Mouse (Mus musculus): ENCODE data around the gene Zmynd10.
A peak's percentile ranks its signal among the peaks of the same experiment; 100 is the strongest.

Zmynd10 gene

GRCm38 (mm10) chr9:107540420-107540819 is 6.7 kb upstream of the Zmynd10 start:
- DNase-seq (ENCODE audit: low spot score in 2 of 2), result no peak

GRCm38 (mm10) chr9:107541005-107541404 is 6.1 kb upstream of the Zmynd10 start:
- no peak for DNase-seq (ENCODE audit: low spot score in 2 of 2)

GRCm38 (mm10) chr9:107541474-107542351 is 5.4 kb upstream of the Zmynd10 start, which contains the start of the genes Cyb561d2 and Nprl2:
Cyb561d2 (minus strand) TSS chr9:107542193.
Nprl2 (plus strand) TSS chr9:107542226.
- DNase-seq (ENCODE audit: low spot score in 2 of 2), result peak; percentile 82 to 87

- DNase-seq (ENCODE audit: low spot score in 2 of 2), result no peak
Measured at GRCm38 (mm10) chr9:107542352-107542686, 4.8 kb upstream of the Zmynd10 start.

GRCm38 (mm10) chr9:107542721-107543120 is 4.4 kb upstream of the Zmynd10 start:
- DNase-seq (ENCODE audit: low spot score in 2 of 2), result no peak

GRCm38 (mm10) chr9:107543299-107543698 is 3.8 kb upstream of the Zmynd10 start:
- no peak for DNase-seq (ENCODE audit: low spot score in 2 of 2)

- DNase-seq (ENCODE audit: low spot score in 2 of 2), result no peak
Measured at GRCm38 (mm10) chr9:107544196-107544700, 2.9 kb upstream of the Zmynd10 start.

- DNase-seq (ENCODE audit: low spot score in 2 of 2), result no peak
Measured at GRCm38 (mm10) chr9:107544729-107545128, 2.4 kb upstream of the Zmynd10 start.

GRCm38 (mm10) chr9:107545199-107545598 is 1.9 kb upstream of the Zmynd10 start:
- no peak for DNase-seq (ENCODE audit: low spot score in 2 of 2)

GRCm38 (mm10) chr9:107545602-107546001 is 1.5 kb upstream of the Zmynd10 start:
- peak; percentile 56 to 80 for DNase-seq (ENCODE audit: low spot score in 2 of 2)

GRCm38 (mm10) chr9:107547957-107548356 is 859 bp downstream of the Zmynd10 start:
- DNase-seq (ENCODE audit: low spot score in 2 of 2), result no peak

- no peak for DNase-seq (ENCODE audit: low spot score in 2 of 2)
Measured at GRCm38 (mm10) chr9:107548820-107549219, 1.7 kb downstream of the Zmynd10 start.

GRCm38 (mm10) chr9:107549297-107550074 is 2.4 kb downstream of the Zmynd10 start:
- DNase-seq (ENCODE audit: low spot score in 2 of 2), result no peak

- DNase-seq (ENCODE audit: low spot score in 2 of 2), result no peak
Measured at GRCm38 (mm10) chr9:107550491-107551116, 3.5 kb downstream of the Zmynd10 start.

- DNase-seq (ENCODE audit: low spot score in 2 of 2), result peak; percentile 39 to 50
Measured at GRCm38 (mm10) chr9:107551117-107551889, 4.2 kb downstream of the Zmynd10 start, which contains the start of gene Rassf1. Rassf1 (plus strand) TSS chr9:107551555.

GRCm38 (mm10) chr9:107551890-107552355 is 4.8 kb downstream of the Zmynd10 start:
- no peak for DNase-seq (ENCODE audit: low spot score in 2 of 2)

- DNase-seq (ENCODE audit: low spot score in 2 of 2), result no peak
Measured at GRCm38 (mm10) chr9:107552690-107553393, 5.7 kb downstream of the Zmynd10 start.

GRCm38 (mm10) chr9:107553541-107554318 is 6.6 kb downstream of the Zmynd10 start:
- peak in 1 of 2 experiments; percentile 41 for DNase-seq (ENCODE audit: low spot score in 2 of 2)

- peak; percentile 90 to 92 for DNase-seq (ENCODE audit: low spot score in 2 of 2)
Measured at GRCm38 (mm10) chr9:107554319-107554825, 7.3 kb downstream of the Zmynd10 start.

Measured in spleen, postnatal 14 days (tissue).